Mouse (Mus musculus): ENCODE measurements around the gene Chst12.

The Chst12 gene

DNA sequence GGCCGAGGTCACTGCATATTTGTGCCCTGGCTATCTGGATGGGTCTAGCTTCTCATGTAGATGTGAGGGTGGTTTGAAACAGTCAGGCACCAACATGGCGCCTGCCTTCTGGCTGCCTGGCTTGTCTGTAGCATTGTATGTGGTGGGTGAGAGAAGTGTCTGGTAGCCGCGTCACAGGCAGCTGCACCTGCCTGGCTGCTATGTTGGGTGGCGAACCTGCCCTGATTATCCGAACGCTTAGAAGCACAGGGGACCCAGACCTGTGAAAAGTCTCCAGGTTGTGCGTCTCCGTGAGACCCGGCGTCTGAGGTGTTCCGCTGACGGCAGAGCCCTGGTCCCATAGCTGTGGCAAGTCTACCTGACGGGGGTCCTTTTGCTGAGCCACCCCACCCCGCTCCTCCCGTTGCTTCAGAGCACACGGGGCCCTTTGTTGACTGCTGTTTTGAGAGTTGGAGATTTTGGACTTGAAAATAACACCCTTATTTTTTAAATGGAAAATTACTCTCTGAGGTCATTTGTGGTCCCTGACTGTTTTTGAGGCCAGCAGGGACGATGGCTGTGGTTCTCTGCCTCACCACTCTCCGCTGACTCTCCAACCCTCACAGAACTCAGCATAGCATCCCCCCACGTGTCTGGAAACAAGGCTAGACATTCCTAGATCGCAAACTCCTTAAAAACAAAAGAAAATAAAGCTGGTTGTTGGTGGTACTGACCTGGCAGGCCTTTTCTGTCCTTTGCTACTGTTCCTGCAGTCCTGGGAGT, 12.0 kb downstream of the Chst12 start:
- no peak for DNase-seq (ENCODE audit: low spot score in 2 of 2)

DNA sequence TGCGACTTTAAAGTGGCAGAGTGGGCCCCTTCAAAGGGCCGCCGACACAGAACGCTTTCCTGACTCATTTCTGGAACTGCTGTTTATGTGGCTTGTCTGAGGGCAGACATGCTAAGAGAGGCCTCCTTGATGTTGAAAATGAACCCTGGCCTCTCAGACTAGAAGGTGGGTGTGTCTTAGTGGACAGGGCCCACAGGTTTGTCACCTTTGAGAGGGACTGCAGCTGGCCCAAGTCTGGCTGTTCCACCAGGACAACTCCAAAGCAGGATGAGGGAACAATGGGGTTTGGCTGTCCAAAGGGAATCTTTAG, 12.5 kb downstream of the Chst12 start:
- DNase-seq (ENCODE audit: low spot score in 2 of 2), result no peak

DNA sequence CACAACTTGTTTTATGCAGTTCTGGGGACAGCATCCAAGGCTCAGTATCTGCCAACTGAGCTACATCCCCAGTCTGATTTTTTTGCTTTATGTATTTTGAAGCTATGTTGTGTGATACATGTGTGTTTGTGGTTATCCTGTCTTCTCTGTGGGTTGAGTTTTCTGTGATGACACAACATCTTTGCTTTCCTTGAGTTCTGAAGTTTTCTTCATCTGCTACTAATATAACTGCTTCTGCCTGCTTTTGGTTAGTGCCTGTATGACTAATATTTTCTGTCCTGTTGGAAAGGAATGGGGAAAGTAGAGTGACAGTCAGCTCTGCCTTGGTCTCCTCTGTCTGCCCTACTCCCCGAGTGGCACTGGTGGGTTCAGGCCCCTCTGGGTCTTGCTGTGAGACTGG, 15.8 kb downstream of the Chst12 start:
- DNase-seq (ENCODE audit: low spot score in 2 of 2), result no peak

DNA sequence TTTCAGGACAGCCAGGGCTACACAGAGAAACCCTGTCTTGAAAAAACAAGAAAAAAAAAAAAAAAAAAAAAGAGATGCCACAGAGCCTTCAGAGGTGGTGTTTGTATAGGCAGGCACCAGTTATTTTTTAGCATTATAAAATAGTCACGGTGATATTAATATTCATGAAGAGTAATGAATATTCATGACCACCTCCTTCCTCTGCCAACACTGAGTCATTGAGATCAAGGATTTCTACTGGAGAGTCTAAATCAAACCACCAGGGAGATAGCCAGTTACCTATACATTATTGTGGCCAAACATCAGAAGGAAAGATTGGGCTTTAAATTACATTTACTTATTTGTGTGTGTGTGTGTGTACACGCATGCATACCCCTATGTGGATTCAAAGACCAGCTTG, 21.4 kb downstream of the Chst12 start:
- no peak for DNase-seq (ENCODE audit: low spot score in 2 of 2)

DNA sequence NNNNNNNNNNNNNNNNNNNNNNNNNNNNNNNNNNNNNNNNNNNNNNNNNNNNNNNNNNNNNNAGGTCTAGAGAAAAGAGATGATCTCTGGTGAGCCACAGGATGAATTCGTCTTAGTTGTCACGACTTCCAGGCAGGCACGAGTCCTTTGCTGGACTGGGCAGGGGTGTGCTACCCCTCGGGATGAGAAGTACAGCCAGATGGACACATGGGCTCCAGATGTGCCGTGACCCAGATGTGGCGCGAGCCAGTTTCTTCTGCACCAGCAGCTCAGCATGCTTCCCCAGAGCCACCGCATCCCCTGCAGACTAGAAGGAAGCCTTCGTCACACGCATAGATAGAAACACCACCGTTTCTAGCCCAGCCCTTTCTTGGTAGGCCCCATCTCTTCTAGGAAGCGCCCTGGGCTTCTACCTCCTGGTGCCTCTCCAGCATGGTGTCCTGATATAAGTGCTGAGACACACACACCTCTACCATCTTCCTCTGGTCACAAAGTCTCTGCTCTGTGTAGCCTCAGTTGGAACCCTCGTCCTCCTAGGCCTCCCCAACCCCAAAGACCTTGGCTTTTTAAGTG, 32.8 kb downstream of the Chst12 start:
- DNase-seq (ENCODE audit: low spot score in 2 of 2), result no peak

DNA sequence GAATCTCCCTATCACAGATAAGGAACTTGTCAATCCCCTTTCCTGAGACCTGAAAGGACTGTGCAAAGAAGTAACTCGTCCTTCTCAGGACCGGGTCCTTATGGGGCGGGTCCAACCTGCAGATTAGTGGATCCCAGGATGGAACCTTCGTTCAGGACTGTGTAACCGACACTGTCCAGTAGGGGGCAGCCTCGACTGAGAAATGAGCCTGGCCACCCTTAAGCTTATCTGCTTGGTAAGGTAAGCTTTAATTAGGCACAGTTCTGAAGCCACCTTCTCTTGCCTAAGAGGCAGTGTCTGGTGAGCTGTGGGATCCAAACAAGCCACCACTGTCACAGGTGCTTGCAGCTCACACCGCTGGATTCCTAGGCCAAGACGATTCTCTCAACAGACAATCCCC, 34.8 kb downstream of the Chst12 start:
- peak; percentile 72 to 85 for DNase-seq (ENCODE audit: low spot score in 2 of 2)

DNA sequence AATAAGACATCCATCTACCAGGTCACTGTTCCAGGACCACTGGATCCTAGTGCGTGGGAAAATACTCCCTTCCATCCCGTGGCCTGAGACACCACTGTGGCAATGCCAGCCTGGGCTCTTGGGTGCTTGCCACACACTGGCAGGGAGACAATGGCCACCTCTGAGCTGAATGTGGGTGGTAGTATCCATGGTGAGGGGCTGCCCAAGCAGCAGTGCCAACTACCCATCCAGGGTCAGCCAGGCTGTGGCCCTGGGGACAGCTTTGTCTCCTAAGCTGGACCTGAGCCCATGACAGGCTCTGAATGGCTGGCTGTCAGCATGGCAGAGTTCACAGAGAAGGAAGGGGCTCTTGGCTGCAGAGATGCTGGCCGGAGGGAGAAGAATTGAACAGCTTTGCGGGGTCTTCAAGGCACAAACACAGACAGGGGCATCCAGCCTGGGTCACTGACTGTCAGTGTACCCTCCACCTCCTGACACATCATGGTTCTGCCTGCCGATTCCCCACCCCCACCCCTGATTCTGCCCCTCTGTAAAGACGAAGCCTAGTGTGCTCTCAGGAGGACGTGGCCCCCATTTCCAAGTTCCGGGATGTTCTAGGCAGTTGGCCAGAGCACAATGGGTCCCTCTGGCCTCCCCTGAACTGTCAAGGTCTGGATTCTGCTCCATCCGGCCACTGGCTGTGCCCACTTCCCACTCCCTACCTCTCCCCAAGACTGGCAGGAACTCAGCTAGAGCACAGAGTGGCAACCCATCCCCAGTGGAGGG, 37.6 kb downstream of the Chst12 start:
- peak; percentile 41 to 46 for DNase-seq (ENCODE audit: low spot score in 2 of 2)

DNA sequence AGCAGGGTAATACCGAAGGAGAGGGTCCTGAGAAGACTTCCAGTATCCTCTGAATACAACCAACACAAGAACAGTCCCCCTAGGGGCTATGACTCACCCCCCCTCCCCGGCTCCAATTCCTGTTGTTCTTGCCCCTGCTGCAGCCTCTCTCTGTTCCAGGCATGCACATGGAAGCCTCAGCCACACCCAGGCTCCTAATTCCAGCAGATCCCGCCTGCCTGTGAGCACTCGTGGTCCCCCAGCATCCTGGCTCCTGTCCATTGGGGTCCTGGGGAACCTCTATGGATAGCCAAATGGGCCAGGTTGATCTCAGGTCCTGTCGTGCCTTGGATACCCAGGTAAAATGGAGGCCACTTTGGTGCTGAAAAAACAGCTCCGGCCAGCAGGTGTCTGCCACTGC, 40.3 kb downstream of the Chst12 start:
- DNase-seq (ENCODE audit: low spot score in 2 of 2), result no peak

DNA sequence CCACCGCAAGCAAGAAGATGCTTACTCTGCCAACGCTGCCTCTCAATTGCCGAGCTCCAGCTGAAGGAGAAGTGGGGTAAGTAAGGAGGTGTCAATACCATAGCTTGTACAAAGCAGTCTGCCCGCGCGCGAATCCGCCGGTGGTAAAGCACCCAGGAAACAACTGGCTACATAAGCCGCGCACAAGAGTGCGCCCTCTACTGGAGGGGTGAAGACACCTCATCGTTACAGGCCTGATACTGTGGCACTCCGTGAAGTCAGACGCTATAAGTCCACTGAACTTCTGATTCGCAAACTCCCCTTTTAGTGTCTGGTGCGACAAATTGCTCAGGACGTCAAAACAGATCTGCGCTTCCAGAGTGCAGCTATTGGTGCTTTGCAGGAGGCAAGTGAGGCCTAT, 41.0 kb downstream of the Chst12 start:
- DNase-seq (ENCODE audit: low spot score in 2 of 2), result no peak

DNA sequence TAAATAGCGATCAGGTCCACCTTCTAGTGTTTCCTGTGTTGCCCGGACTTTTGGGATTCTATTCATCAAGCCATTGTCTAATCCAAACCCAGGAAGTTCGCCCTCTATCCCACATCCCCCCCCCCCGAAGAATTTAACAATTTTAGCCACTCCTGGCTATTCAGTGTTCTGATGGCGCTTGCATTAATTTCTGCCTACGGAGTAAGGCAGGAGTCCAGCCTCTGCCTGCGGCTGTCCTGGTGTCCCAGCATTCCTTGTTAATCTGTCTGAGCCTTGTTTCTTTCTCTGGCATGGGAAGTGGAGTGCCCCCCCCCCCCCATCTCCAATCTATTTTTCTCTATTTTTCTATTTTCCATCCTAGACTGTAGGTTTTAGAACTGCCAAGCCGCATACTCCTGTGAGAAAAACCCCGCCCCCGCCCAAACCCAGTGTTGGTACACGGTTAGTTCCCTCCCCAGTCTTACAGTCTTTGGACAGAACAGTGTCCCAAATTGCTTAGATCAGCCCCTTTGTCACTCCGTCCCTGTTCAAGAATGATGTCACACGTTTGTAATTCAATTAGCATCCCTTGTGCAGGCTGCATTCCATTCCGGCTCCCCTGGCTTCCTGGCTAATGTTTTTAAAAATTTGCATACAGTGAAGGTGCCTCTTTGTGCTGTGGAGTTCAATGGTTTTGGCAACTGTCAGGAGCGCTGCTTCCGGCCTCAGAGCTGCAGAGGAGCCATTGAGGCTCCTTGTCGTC, 44.1 kb downstream of the Chst12 start:
- DNase-seq (ENCODE audit: low spot score in 2 of 2), result no peak

DNA sequence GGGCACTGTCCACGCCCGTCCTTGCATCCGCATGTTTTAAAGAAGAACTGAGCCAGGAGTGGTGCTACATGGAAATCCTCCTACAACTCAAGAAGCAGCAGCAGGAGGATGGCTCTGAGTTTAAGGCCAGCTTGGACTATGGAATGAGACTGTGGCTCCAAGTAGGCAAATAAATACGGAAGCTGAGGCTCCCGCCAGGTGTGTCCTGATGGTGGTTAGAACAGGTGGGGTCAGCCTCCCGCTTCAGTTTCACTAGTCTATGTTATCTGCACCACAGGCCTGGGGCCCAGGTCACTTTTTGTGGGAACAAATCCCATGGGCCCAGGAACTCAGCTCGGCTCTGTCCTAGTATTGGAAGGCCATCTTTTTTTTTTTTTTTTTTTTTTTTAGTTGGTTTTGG, 48.4 kb downstream of the Chst12 start:
- no peak for DNase-seq (ENCODE audit: low spot score in 2 of 2)

DNA sequence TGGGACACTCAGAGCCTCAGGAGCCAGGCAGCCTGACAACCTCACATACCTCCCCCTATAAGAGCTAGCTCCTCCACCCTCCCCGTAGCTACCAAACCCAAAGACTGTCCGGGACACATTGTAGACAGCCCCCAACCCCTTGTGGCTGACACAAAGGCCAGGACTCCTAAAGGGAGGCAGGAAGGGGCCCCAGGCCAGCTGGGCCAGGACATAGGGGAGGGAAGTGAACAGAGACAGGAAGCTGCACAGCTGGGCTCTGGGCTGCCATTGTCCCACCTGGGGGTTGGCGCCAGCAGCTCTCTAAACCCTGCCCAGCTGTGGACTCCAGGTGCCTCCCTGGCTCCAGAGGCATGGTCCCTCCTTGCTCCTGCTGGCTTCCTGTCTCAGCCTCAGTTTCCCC, 51.5 kb downstream of the Chst12 start:
- no peak for DNase-seq (ENCODE audit: low spot score in 2 of 2)

DNA sequence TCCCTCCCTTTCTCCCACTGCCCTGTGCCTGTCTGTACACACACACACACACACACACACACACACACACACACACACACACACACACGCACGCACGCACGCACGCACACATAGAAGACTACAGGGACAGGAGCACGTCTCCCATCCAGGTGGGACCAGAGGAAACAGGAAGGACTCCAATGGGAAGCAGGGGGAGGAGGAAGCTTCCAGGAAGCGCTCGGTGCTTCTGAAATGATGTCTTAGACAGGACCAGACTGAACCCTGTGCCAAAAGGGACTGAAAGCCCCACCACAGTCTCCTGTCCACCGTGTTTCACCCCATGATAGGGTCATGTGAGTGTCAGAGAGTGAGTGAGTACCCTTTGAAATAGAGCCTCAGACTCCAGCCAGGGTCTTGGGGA, 57.3 kb downstream of the Chst12 start:
- DNase-seq (ENCODE audit: low spot score in 2 of 2), result no peak

DNA sequence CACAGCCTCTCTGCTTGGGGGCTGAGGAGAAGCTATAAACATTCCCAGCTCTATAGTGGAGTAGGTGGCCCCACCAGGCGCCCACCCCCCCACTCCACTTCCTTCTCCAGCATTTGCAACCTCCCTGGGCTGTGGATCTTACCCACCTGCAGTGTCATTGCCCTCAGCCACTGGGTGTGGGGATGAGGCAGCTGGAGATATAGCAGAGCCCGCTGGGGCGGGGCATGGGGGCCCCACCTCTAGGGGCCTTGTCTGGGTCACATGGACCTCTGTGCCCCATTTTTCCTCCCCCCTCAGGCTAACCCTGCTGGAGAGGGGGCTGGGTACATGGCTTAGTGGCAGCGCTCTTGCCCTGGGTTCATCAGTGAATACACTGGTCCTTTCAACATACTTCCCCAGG, 59.5 kb downstream of the Chst12 start, which contains the start of gene Grifin:
Gene Grifin, minus strand, starts transcription at position 176 of the 400 bp plus-strand sequence.
- DNase-seq (ENCODE audit: low spot score in 2 of 2), result no peak

DNA sequence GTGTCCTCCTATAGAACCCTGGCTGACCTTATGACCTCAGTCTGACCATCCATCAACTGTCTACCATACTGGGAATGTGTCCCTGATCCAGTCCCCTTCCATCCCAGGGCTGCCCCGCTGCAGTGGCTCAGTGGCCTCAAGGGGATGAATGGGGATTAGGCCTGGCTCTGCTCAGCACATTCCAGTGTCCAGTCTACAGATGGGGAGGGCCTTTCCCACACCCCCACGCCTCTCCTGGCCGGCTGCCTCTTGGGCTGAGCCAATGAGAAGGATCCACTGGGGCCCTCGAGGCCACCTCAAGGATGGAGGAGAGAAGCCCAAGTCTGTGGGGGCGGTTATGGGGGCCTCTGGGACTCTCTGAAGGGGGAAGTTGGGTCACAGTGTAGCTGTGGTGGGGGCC, 60.1 kb downstream of the Chst12 start:
- no peak for DNase-seq (ENCODE audit: low spot score in 2 of 2)

DNA sequence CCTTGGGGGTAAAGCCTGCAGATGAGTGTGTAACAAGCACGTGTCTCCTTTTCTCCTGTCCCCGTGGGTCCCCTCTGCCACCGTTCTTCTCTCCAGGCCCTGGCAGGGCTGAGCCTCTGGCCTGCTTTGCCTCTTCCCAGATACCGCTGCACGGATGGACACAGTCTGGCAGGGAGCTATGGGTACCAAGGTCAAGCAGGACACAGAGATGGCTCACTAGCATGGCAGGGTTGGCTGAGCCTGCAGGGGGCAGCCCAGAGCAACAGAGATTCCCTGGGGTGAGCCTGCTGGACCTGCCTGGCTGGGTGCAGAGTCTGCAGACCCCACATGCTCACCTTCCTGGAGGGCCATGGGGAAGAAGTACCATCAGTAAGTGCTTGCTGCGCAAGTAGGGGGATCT, 60.5 kb downstream of the Chst12 start:
- DNase-seq (ENCODE audit: low spot score in 2 of 2), result peak in 1 of 2 experiments; percentile 30

DNA sequence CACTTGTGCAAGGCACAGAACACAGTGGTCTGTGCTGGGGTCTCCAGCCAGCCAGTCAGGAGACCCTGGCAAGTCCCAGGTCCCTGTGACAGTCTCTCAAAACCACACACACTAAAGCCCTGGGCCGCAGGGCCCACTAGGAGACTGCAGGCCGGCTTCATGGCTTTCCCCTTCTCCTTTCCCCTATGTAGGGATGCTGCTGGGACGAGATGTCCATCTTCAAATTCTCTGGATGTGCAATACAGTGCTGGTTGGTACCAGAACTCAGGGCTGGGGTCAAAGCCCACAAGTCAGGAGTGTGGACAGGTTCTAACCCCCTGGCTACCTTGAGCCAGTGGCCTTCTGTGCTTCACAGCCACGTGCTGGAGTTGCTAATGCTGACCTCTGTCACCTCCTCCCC, 60.9 kb downstream of the Chst12 start:
- DNase-seq (ENCODE audit: low spot score in 2 of 2), result no peak

DNA sequence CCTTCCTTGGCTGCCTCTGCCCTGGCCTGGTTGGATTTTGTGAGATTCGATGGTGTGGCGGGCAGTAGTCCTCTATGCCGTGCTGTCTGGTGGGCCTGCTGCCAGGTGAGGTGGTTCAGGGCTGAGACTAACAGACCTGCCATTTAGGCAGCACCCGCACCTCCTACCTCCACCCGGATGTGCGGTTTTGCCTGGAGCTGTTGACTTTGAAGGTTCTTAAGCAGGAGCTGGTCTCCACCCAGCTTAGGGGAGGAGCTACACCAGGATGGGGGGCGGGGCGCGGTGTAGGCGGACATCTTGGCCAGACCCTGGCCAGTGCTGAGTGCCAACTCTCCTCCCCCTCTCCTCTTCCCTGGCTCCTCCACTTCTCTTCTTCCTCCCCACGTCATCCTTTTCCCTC, 62.0 kb downstream of the Chst12 start:
- no peak for DNase-seq (ENCODE audit: low spot score in 2 of 2)

DNA sequence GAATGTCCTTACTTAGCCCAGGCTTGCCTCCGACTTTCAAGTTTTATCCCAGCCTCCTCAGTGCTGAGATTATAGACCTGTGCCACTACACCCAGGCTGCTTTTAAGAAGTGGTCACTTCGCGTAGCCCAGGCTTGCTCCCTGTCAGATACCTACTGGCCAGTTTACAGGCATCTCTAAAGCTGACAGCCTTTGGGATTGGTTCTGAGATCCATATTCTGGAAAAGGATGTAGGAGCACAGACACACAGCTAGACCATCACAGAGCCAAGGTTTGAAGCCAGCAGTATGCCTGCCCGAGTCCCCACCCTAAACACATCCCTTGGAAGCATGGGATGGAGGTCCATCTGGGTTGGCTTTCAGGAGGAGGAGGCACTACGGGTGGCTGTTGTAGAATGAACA, 62.4 kb downstream of the Chst12 start:
- DNase-seq (ENCODE audit: low spot score in 2 of 2), result no peak

DNA sequence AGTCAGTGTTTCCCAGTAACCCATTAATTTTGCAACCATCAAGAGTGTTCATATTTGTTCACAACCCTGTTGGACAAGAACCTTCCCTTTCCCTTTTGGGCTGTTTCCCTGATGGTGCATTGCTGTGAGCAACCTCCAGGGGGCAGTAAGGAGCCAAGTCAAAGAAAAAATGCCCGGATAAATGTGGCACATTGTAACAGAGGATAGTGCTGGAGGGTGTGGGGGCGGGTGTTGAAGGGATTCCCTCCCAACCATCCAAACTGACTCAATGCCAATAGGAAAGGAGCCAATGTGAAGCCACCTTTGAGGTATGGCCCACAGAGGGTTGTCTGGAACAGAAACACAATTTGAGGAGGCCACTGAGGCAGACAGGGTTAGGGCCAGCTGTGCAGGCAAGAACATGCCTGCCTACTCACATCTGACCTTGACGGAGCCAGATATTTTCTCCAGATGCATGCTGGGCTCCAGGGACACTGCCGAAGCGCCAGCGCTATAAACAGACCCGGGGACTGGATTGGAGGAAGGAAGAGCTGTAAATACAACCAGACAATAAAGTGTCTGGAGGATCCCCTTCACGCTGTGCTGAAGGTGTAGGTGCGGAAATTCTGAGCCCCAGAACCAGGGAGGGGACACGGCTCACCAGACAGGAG, 63.1 kb downstream of the Chst12 start:
- DNase-seq (ENCODE audit: low spot score in 2 of 2), result peak; percentile 32 to 56

DNA sequence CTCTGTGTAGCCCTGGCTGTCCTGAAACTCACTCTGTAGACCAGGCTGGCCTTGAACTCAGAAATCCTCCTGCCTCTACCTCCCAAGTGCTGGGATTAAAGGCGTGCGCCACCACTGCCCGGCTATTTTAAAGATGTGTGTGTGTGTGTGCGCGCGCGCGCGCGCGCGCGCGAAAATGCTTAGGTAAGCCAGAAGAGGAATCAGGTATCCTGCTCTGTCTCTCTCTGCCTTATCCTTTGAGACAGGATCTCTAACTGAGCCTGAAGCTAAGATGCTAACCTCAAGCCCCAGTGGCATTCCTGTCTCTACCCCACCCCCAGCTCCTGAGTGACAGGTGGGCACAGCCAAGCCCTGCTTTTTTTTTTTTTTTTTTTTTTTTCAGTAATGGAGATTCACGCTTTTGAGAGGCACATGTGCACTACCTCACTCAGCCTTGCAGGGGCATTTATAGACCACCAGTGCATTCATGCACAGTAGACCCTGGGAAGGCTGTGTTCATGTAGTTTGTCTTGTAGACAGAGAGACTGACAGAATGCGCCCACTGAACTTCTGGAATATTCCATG, 63.8 kb downstream of the Chst12 start:
- no peak for DNase-seq (ENCODE audit: low spot score in 2 of 2)

Data from frontal cortex, postnatal 25 days (tissue).